Mouse (Mus musculus) brown adipose tissue, adult 24 weeks (tissue): ENCODE data around the gene Fam114a2. TPM values are rescaled to one million over a fixed set of nuclear protein-coding genes. Genes with fewer than 3 reads are reported as not detected.

ENCODE experiments used
- H3K27ac ChIP-seq: fragments of 200-500 bp; replicated peaks from 2 replicates; pipeline ENCODE4 v1.5.1; 2012; ENCODE audit warnings: low read depth, mild to moderate bottlenecking, low read length
- H3K4me1 ChIP-seq: fragments of 200-500 bp; 2 replicates; pipeline ENCODE4 v1.6.1; 2012; ENCODE audit warnings: low read length, mixed read lengths; ENCODE audit not compliant: control insufficient read depth, insufficient read depth, insufficient read length
- H3K4me3 ChIP-seq: fragments of 200-500 bp; 2 replicates; pipeline ENCODE4 v1.5.1; 2012; ENCODE audit warnings: low read depth, mild to moderate bottlenecking, low read length, moderate library complexity; ENCODE audit not compliant: insufficient read depth
- polyA plus RNA-seq: library from polyadenylated mRNA; stranded (reverse); fragments of >200 nt; gene quantifications from 2 replicates; pipeline ENCODE4 v1.2.4, GENCODE M21; 2012; ENCODE audit not compliant: missing spikeins, insufficient read depth, insufficient read length

The Fam114a2 gene
- polyA plus RNA-seq, 1 experiment, result 28.8 TPM

DNA sequence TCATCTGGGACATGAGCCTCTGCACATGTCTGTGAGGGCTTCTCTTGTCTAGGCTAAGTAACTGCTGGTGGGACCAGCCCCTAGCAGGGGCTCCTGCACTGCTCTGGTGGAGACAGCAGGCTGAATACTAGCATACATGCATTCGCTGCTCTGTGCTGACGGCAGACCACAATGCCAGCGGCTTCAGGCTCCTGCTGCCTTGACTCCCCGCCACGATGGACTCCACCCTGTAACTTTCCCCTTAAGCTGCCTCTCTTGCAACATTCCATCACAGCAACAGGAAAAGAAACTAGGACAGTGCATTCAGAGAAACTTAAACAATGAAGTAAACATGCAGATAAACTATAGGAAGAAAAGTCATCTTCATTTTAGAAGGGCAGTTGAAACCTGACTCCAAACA lies 30.0 kb downstream of the Fam114a2 start:
- no peak overlapping the region for H3K4me3 ChIP-seq
- no peak overlapping the region for H3K27ac ChIP-seq
- no peaks in the 10 kb centered on the region for H3K4me1 ChIP-seq

- no peak overlapping the region for H3K4me3 ChIP-seq
- no peaks in the 10 kb centered on the region for H3K4me1 ChIP-seq
- H3K27ac ChIP-seq, result no peak overlapping the region
These were observed 40.3 kb downstream of the Fam114a2 start for GRCm38 (mm10) chr11:57478077-57478476.

DNA sequence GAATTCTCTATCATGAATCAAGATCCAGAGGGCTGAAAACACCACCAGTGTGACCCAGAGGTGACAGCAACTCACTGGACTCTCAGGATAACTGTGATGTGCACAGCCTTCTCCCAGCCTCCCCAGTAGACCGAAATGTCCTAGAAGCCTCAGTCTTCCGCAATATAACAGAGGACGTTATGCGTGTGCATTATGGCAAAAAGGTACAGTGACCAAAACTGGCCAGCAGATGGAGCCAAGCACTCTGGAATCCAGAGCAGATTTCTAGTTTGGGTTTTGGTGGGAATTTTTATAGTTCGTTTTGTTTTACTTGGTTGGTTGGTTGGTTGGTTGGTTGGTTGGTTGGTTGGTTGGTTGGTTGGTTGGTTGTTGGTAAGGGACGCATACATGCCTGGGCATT lies 43.3 kb downstream of the Fam114a2 start:
- Histone ChIP-seq H3K4me1 (no peaks in the 10 kb centered on the region), H3K4me3 (no peak overlapping the region), H3K27ac (no peak overlapping the region)

GRCm38 (mm10) chr11:57474296-57474941 lies 44.0 kb downstream of the Fam114a2 start:
- H3K4me3 ChIP-seq, result no peak overlapping the region
- no peaks in the 10 kb centered on the region for H3K4me1 ChIP-seq
- H3K27ac ChIP-seq, result no peak overlapping the region

GRCm38 (mm10) chr11:57470979-57471378 lies 47.4 kb downstream of the Fam114a2 start:
- no peak overlapping the region for H3K4me3 ChIP-seq
- no peaks in the 10 kb centered on the region for H3K4me1 ChIP-seq

GRCm38 (mm10) chr11:57470056-57470455 lies 48.4 kb downstream of the Fam114a2 start:
- no peak overlapping the region for H3K4me3 ChIP-seq
- no peak overlapping the region for H3K27ac ChIP-seq
- no peaks in the 10 kb centered on the region for H3K4me1 ChIP-seq

More at GRCm38 (mm10) chr11:57470979-57471378, 47.4 kb downstream of the Fam114a2 start:
- no peak overlapping the region for H3K27ac ChIP-seq

- Histone ChIP-seq H3K4me1 (no peaks in the 10 kb centered on the region), H3K27ac (no peak overlapping the region), H3K4me3 (no peak overlapping the region)
These were observed 49.7 kb downstream of the Fam114a2 start for GRCm38 (mm10) chr11:57468706-57469105.

DNA sequence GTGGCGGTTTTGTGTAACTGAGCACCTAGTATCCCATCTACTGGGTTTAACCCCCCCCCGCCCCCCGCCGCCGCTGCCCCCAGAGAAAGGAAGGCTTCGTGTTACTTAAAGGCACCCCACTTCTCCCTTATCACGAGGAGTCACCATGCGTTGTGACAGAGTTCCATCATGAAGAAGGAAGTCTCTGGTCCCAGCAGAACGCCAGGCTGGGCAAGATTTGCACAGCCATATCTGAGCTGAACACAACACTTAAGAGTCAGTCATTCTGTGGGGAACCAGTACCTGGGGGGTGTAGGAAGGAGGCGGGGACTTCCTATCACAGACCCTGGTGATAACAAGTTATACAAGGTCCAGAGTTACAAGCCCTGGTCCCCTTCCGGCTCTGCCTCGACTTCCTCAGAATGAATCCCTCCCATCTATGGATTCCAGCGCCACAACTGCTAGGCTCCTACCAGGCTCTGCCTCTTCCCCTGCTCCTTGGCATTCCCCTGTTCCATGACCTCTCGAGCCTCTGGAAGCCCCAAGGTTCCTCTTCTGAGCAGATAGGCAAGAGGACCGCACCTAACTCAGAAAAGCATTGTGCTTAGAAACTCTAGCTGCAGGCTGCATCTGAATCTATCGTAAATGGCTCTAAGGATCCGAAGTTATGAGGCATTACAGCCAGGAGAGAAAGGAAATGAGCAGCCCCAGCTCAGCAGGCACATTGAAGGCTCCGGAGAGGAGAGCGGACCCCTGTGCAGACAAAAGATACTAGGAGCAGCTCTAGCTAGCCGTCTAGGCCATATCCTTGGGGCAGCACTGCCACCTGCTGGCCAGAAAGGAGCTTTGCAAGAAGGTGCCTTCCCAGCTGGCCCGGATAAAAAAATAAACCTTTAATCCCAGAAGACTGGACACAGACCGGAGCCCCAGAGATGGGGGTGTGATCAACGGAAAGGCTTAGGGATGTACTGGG lies 51.0 kb downstream of the Fam114a2 start:
- Histone ChIP-seq H3K27ac (no peak overlapping the region), H3K4me1 (no peaks in the 10 kb centered on the region), H3K4me3 (no peak overlapping the region)

DNA sequence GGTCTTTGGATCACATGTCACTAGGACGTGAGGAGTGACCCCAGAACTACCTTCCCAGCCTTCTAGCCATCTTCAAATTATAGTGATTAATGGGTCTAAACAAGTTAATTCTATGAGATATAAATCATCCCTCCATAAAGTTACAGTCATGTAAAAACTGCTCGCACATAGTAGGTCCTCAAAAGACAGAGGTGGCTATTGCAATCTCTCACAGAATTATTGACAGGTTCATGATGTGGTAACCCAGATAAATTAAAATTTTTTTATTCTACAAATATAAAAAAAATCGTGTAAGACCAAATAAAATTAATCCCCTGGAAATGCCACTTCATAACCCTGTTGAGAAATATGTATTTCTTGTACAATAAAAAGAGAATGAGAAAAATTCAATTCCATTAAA lies 52.6 kb downstream of the Fam114a2 start:
- Histone ChIP-seq H3K4me3 (no peak overlapping the region), H3K27ac (no peak overlapping the region), H3K4me1 (no peaks in the 10 kb centered on the region)

GRCm38 (mm10) chr11:57465025-57465424 lies 53.4 kb downstream of the Fam114a2 start:
- Histone ChIP-seq H3K27ac (no peak overlapping the region), H3K4me1 (no peaks in the 10 kb centered on the region), H3K4me3 (no peak overlapping the region)

DNA sequence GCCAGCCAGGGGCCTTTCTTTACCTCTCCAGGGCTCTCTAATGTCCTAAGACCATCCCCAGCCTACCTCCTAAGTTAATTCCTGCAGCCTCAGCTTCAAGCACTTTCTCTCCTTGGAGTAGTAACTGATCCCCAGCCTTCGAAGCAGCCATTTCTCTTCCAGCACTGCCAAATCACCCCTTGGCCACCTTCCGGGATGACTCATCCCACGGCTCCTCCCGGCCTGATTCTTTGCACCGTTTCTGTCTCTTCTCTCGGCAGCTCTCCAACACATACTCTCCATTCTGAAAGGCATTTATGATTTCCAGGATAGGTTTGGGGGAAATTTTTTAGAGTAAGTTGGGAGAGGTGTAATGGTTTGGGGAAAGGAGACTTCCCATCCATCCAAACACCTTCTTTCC lies 58.7 kb downstream of the Fam114a2 start:
- Histone ChIP-seq H3K27ac (no peak overlapping the region), H3K4me1 (peaks cover 6% of the 10 kb centered on the region), H3K4me3 (no peak overlapping the region)

- peaks cover 13% of the 10 kb centered on the region for H3K4me1 ChIP-seq
- H3K27ac ChIP-seq, result peak overlapping the region; percentile 86
- H3K4me3 ChIP-seq, result no peak overlapping the region
These were observed 64.0 kb downstream of the Fam114a2 start for GRCm38 (mm10) chr11:57454421-57454820.

DNA sequence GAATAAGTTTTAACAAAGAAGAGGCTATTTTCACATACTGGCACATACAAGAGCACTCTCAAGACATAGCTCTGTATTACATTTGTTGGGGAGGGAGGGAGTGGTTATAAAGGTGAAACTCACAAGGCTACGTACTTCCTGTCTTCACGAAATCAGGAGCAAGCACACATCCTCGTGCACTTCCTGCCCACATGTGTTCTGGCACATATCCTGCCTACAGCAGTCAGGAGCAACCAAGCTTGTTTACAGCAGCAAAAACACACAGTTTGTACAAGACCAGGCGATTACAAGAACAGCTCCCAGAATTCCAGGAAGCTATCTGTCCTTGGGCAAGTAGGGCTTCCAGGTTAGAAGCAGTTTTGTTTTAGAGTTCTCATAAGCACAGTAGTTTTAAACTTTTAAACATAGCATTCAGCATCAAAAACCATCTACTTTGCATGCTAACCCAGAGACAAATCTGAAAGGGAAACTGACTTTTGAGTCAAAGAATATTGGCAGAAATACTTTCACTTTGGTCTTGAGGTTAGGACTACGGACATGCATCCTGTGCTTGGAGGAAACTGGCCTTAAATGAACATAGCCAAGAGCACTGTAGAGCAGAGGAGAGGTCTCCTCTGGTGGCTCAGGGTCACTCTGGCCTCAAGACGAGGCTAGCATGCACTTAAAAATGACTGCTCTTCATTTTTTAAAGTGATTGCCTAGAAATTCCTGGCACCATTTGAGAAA lies 73.0 kb downstream of the Fam114a2 start:
- Histone ChIP-seq H3K4me3 (no peak overlapping the region), H3K27ac (peak overlapping the region; percentile 86), H3K4me1 (no peaks in the 10 kb centered on the region)

DNA sequence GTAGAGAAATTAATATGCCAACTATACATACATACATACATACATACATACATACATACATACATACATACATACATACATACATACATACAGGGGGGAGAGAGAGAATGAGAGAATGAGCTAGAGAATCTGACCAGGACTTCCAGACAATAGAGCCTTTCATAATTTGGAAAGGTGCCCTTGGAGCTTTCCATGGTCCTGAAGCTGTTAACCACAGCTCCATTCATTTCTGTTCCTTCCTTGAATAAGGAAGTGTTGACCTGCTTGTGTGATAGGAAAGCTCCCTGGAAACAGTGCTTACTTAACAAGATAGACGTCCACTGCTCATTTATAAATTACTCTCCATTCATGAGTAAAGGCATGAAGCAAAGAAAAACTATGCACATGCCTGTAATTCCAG lies 84.3 kb downstream of the Fam114a2 start:
- Histone ChIP-seq H3K4me1 (no peaks in the 10 kb centered on the region), H3K27ac (no peak overlapping the region)

More for the DNA sequence above, 84.3 kb downstream of the Fam114a2 start:
- H3K4me3 ChIP-seq, result no peak overlapping the region
